Mouse (Mus musculus) embryonic facial prominence, embryonic 11.5 days (tissue): Measurements from ENCODE around the gene Mecr. TPM values are rescaled to one million over a fixed set of nuclear protein-coding genes. Genes with fewer than 3 reads are reported as not detected.

ENCODE experiments used
- ATAC-seq: fragments of 200-750 bp; cut with Nextera tagmentation; replicated peaks from 2 replicates; pipeline ENCODE4 v1.8.0; 2017; ENCODE audit warnings: low read depth; ENCODE audit not compliant: insufficient number of reproducible peaks, low FRiP score, low TSS enrichment
- DNase-seq: peaks from one replicate; pipeline ENCODE4 v3.0.0-alpha.2; 2015; ENCODE audit warnings: low spot score
- H3K27ac ChIP-seq: fragments of 300-500 bp; sonication (generic); replicated peaks from 2 replicates; pipeline ENCODE4 v1.5.1; 2014; ENCODE audit warnings: mild to moderate bottlenecking, low read depth, low read length, control low read depth
- H3K27me3 ChIP-seq: fragments of 300-500 bp; sonication (generic); 2 replicates; pipeline ENCODE4 v1.6.1; 2014; ENCODE audit warnings: mild to moderate bottlenecking, low read length, moderate library complexity, mixed read lengths; ENCODE audit not compliant: control insufficient read depth, insufficient read depth
- H3K36me3 ChIP-seq: fragments of 300-500 bp; sonication (generic); replicated peaks from 2 replicates; pipeline ENCODE4 v1.6.1; 2014; ENCODE audit warnings: low read depth, mild to moderate bottlenecking, low read length, moderate library complexity, mixed read lengths; ENCODE audit not compliant: control insufficient read depth, insufficient read depth
- H3K4me1 ChIP-seq: fragments of 300-500 bp; sonication (generic); 2 replicates; pipeline ENCODE4 v1.6.1; 2014; ENCODE audit warnings: low read length, mixed read lengths; ENCODE audit not compliant: control insufficient read depth, insufficient read depth
- H3K4me2 ChIP-seq: fragments of 300-500 bp; sonication (generic); 2 replicates; pipeline ENCODE4 v1.6.1; 2014; ENCODE audit warnings: low read depth, mild to moderate bottlenecking, control low read depth, low read length, moderate library complexity
- H3K4me3 ChIP-seq: fragments of 300-500 bp; sonication (generic); 2 replicates; pipeline ENCODE4 v1.5.1; 2014; ENCODE audit warnings: low read depth, low read length, control low read depth
- H3K9ac ChIP-seq: fragments of 300-500 bp; sonication (generic); replicated peaks from 2 replicates; pipeline ENCODE4 v1.6.1; 2014; ENCODE audit warnings: mild to moderate bottlenecking, control low read depth, low read length
- H3K9me3 ChIP-seq: fragments of 300-500 bp; sonication (generic); replicated peaks from 2 replicates; pipeline ENCODE4 v1.6.1; 2016; ENCODE audit warnings: mild to moderate bottlenecking, low read length, inconsistent platforms, mixed read lengths; ENCODE audit not compliant: control insufficient read depth
- WGBS: fragments of 180-500 bp; shearing (Covaris S2); extraction: QIAGEN DNeasy Blood & Tissue Kit; methylation state at CpG from one replicate; pipeline ENCODE4 v1.1.7; 2014; 5-methylcytosine and 5-hydroxymethylcytosine counted together
- polyA plus RNA-seq: library from polyadenylated mRNA; unstranded; fragments of >200 nt; fragmentation: Nextera tagmentation; extraction: Ambion mirVana; gene quantifications from 2 replicates; pipeline ENCODE4 v1.2.1, GENCODE M21; 2014

Mecr gene
- polyA plus RNA-seq, 1 experiment from 2014 or later: 39.9 TPM

GRCm38 (mm10) chr4:131812458-131812857 lies 30.8 kb upstream of the Mecr start:
- WGBS: 82% methylated on average over 11 of the region's 11 CpGs
- no peak overlapping the region for H3K27ac ChIP-seq
- H3K4me1 ChIP-seq: no peaks in the 10 kb centered on the region
- DNase-seq (no peak), ATAC-seq (no peak)
- no peak overlapping the region for H3K4me3 ChIP-seq
- H3K9me3 ChIP-seq: no peaks in the 10 kb centered on the region
- H3K4me2 ChIP-seq: no peak overlapping the region
- H3K36me3 ChIP-seq: no peaks in the 10 kb centered on the region
- H3K27me3 ChIP-seq: no peaks in the 10 kb centered on the region
- H3K9ac ChIP-seq: no peak overlapping the region

GRCm38 (mm10) chr4:131813798-131814197 lies 29.5 kb upstream of the Mecr start:
- H3K9ac ChIP-seq: no peak overlapping the region
- no peak overlapping the region for H3K4me3 ChIP-seq
- no peak for ATAC-seq
- H3K36me3 ChIP-seq: no peaks in the 10 kb centered on the region
- no peaks in the 10 kb centered on the region for H3K4me1 ChIP-seq
- H3K4me2 ChIP-seq: no peak overlapping the region
- no peaks in the 10 kb centered on the region for H3K27me3 ChIP-seq
- H3K27ac ChIP-seq: no peak overlapping the region
- DNase-seq: no peak
- no peaks in the 10 kb centered on the region for H3K9me3 ChIP-seq
- WGBS: 91% methylated on average over 7 of the region's 7 CpGs

GRCm38 (mm10) chr4:131814869-131815268 lies 28.4 kb upstream of the Mecr start:
- Histone ChIP-seq H3K27ac (no peak overlapping the region), H3K4me1 (no peaks in the 10 kb centered on the region), H3K36me3 (no peaks in the 10 kb centered on the region), H3K9ac (no peak overlapping the region), H3K27me3 (no peaks in the 10 kb centered on the region), H3K4me3 (no peak overlapping the region), H3K4me2 (no peak overlapping the region), H3K9me3 (no peaks in the 10 kb centered on the region)
- DNase-seq (no peak), ATAC-seq (no peak)
- 88% methylated on average over 10 of the region's 10 CpGs for WGBS

GRCm38 (mm10) chr4:131815774-131816173 lies 27.5 kb upstream of the Mecr start:
- Histone ChIP-seq H3K4me2 (no peak overlapping the region), H3K4me1 (no peaks in the 10 kb centered on the region), H3K9ac (no peak overlapping the region), H3K9me3 (no peaks in the 10 kb centered on the region), H3K4me3 (no peak overlapping the region), H3K36me3 (no peaks in the 10 kb centered on the region), H3K27me3 (no peaks in the 10 kb centered on the region), H3K27ac (no peak overlapping the region)
- ATAC-seq: no peak
- 85% methylated on average over 10 of the region's 10 CpGs for WGBS
- no peak for DNase-seq

GRCm38 (mm10) chr4:131818926-131819325 lies 24.3 kb upstream of the Mecr start:
- Histone ChIP-seq H3K4me1 (no peaks in the 10 kb centered on the region), H3K27me3 (no peaks in the 10 kb centered on the region), H3K9ac (no peak overlapping the region), H3K4me3 (no peak overlapping the region), H3K9me3 (no peaks in the 10 kb centered on the region), H3K27ac (no peak overlapping the region), H3K4me2 (no peak overlapping the region), H3K36me3 (no peaks in the 10 kb centered on the region)
- no peak for DNase-seq
- WGBS: 56% methylated on average over 23 of the region's 23 CpGs
- ATAC-seq: no peak

GRCm38 (mm10) chr4:131821161-131821731 lies 22.0 kb upstream of the Mecr start:
- no peak overlapping the region for H3K4me3 ChIP-seq
- H3K36me3 ChIP-seq: no peaks in the 10 kb centered on the region
- H3K27me3 ChIP-seq: no peaks in the 10 kb centered on the region
- WGBS: 35% methylated on average over 16 of the region's 16 CpGs
- H3K9ac ChIP-seq: no peak overlapping the region
- ATAC-seq (no peak), DNase-seq (peak; percentile 17)
- H3K4me1 ChIP-seq: no peaks in the 10 kb centered on the region
- H3K9me3 ChIP-seq: no peaks in the 10 kb centered on the region
- no peak overlapping the region for H3K27ac ChIP-seq
- no peak overlapping the region for H3K4me2 ChIP-seq

- H3K9ac ChIP-seq: no peak overlapping the region
- no peaks in the 10 kb centered on the region for H3K4me1 ChIP-seq
- no peak for ATAC-seq
- no peak overlapping the region for H3K27ac ChIP-seq
- no peak for DNase-seq
- H3K9me3 ChIP-seq: no peaks in the 10 kb centered on the region
- H3K4me2 ChIP-seq: no peak overlapping the region
- no peak overlapping the region for H3K4me3 ChIP-seq
- no peaks in the 10 kb centered on the region for H3K27me3 ChIP-seq
- H3K36me3 ChIP-seq: no peaks in the 10 kb centered on the region
- 82% methylated on average over 3 of the region's 3 CpGs for WGBS
These were observed 20.7 kb upstream of the Mecr start for GRCm38 (mm10) chr4:131822583-131822982.

- ATAC-seq (no peak), DNase-seq (no peak)
- no peaks in the 10 kb centered on the region for H3K9me3 ChIP-seq
- no peaks in the 10 kb centered on the region for H3K36me3 ChIP-seq
- H3K4me3 ChIP-seq: no peak overlapping the region
- H3K9ac ChIP-seq: no peak overlapping the region
- WGBS: 26% methylated on average over 3 of the region's 3 CpGs
- H3K27ac ChIP-seq: no peak overlapping the region
- H3K4me1 ChIP-seq: no peaks in the 10 kb centered on the region
- H3K27me3 ChIP-seq: no peaks in the 10 kb centered on the region
- no peak overlapping the region for H3K4me2 ChIP-seq
These were observed 18.3 kb upstream of the Mecr start for GRCm38 (mm10) chr4:131824939-131825338.
